Mouse (Mus musculus): Measurements from ENCODE around the gene Gja3.

DNA sequence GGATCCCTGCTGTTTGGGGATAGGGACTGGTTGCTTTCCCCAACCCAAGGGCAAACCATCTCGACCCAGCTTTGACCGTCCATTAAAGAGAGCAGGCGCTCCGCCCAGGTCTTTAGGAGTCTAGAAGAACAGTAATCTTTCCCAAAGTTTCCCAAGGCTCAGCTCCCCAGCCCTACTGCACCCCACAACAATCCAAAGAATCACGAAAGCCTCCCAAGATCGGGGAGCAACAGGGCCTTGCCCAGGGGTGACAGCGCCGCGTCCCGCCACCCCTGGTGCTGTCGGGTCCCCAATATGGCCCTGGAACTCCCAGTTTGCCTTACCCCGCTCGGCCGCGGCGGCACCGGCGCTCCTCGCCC, 717 bp downstream of the Gja3 start:
- no peak for TF ChIP-seq POLR2A (IDR thresholded peaks at IDR 0.05; ENCODE audit: borderline replicate concordance, insufficient read depth, low read length)
- TF ChIP-seq CTCF (IDR thresholded peaks at IDR 0.05; ENCODE audit: borderline replicate concordance, insufficient read depth, low read depth, low read length): no peak
